Mouse (Mus musculus) adrenal gland, adult 2 months (tissue): ENCODE measurements at regions not wholly inside any gene's neighbourhood (a gene's known extent, or its start where the extent isn't known, plus 50 kb on each side); places are given as distances from the start of the nearest gene placed in this dataset.

Source experiments
- DNase-seq: peaks from one replicate; pipeline ENCODE4 v3.0.0; 2021

GRCm38 (mm10) chr17:79414006-79414405, 59.1 kb upstream of the Cdc42ep3 start:
- DNase-seq: no peak

- no peak for DNase-seq
Observed at GRCm38 (mm10) chr17:79417953-79418352, 63.1 kb upstream of the Cdc42ep3 start.

DNA sequence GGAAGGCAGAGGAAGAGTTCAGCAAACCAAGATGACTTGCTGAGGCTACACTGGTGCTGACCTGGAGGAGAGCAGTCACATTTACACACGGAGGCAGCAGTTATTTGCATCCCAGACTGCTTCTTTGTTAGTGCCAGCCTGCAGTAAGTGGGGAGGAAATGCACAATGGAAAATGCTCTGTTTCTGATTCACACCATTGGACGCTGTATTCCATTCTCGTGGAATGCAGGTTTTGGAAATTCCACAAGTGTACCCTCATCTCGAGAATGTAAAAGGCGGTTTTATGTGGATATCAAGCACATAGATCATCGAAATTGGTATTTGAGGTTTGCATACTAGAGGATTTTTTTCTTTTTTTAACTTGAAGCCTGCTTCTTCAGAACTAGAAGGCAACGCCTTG, 66.7 kb upstream of the Cdc42ep3 start:
- DNase-seq: no peak

GRCm38 (mm10) chr17:79439182-79439581, 84.3 kb upstream of the Cdc42ep3 start:
- no peak for DNase-seq

DNA sequence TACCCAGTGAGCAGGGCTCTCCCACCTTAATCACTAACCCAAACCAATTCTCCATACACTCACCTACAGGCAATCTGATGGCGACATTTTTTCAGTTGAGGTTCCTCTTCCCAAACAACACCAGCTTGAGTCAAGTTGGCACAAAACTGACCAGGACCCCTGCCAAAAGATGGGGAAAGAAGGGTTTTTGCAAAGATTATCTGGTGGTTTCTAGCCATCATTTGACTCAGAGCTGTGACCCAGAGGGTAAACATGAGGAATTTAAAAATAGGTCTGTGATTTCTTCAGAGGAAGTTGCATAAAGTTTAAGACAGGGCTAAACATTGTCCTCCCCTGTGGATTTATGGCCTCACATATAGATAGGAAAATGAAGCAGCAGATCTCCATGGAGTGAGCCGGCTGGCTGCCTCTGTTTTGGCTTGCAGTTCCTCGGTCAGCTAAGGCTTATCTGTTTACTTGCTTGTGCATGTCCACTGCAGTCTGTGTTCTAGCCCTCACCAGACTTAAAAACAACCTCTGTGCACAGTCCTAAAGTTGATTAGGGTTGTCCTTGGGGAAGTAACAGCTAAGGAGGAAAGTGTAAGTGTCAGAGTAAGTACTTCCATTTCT, 87.7 kb upstream of the Cdc42ep3 start:
- peak; percentile 50 for DNase-seq

DNA sequence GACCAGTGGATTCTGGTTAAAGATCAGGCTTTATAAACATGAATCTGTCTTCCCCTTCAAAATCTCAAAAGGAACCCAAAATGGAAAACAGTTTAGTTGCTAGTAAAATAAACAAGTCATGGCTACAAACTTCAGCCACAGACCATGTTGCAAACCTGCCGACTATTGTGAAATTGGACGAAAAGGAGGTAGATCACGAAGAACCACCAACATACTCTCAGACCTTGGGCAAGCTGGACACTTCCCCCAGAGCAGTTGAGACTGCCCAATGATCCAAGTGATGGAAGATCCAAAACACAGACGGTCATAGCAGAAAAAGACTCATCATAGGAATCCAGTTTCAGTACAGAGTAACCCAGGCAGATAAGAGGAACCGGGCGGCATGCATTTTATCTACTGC, 92.3 kb upstream of the Cdc42ep3 start:
- DNase-seq: no peak

GRCm38 (mm10) chr17:79451141-79451860, 96.4 kb upstream of the Cdc42ep3 start:
- DNase-seq: peak; percentile 24

DNA sequence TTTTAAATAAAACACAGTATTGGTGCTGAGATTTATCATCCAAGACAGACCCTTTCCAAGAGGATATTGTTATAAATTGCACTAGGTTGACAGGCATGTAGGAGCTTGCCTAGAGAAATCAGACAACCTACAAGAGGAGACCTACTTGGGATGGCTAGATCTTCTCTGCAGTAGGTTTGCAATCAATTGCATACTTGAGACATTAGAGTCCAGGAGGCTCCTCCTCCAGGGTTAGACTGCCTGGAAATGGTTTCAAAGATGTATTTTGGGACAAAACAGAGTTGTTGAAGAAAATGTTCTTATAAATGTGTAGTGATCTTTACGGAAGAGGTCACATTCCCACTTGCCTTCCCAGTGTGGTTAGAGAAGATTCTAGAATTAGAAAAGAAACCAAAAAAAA, 98.9 kb upstream of the Cdc42ep3 start:
- DNase-seq: no peak

GRCm38 (mm10) chr17:79454526-79454925, 99.6 kb upstream of the Cdc42ep3 start:
- peak; percentile 18 for DNase-seq

DNA sequence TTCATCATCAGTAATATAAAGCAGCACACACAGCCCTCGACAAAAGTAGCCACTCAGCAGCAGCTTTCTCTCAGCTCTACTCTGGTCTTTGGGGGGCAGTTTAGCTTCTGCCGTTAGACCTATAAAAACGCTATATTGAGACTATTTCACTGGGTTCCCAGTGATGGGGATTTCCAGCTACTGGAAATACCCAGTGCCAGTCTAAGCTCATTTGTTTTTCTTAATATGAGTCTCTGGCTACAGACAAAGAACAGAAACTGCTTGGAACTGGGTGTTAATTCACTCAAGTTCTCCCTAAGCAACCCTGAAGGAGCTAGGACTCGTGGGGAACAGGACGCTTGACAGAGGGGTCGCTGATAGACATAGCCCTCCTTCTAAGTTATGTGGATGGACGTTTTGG, 100.3 kb upstream of the Cdc42ep3 start:
- no peak for DNase-seq

DNA sequence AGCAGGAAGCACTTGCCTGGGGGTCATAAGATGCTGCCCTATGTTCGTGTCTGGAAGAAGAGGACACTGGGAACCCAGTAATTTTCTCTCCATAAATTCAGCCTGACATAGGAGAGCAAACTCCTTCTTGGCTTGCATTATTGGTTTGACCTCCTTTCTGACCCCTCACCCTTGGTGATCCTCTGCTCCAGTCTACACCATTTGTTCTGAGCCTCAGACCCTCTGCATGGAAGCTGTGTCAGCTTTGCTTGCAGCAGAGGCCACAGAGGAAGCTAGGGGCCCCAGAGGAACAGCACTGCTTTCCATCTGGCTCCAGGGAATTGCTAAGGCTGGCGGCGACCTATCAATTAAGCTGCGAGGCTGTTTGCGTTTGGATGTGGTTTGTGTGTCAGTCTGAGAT, 102.7 kb upstream of the Cdc42ep3 start:
- DNase-seq: peak; percentile 5

- no peak for DNase-seq
Observed at GRCm38 (mm10) chr17:79461681-79462091, 106.8 kb upstream of the Cdc42ep3 start.

DNA sequence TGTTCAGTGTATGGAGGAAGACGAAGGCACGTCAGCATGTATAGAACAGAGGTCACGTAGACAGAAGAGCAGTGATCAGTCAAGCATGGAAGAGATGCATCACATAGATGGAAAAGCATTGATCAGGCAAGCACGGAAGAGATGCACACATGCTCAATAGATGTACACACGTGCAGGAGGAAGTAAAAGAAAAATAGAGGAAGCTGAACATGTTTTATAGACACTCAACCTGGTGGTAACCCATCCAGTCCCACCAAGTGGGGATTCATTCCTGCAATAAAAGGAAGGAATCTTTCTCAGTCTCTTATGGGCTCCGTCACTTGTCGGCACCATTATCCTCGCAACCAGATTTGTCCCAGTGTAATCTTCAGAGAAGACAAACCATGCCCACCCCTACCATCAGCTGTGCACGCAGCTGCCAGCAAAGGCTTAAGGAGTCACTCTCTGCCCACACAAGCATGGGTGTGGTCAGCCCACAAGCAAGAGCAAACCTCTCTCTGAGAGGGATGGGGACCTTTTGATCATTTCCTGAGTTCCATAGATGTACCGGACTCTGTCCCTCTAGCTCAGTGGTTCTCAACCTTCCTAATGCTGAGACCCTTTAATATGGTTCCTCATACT, 108.3 kb upstream of the Cdc42ep3 start:
- no peak for DNase-seq

DNA sequence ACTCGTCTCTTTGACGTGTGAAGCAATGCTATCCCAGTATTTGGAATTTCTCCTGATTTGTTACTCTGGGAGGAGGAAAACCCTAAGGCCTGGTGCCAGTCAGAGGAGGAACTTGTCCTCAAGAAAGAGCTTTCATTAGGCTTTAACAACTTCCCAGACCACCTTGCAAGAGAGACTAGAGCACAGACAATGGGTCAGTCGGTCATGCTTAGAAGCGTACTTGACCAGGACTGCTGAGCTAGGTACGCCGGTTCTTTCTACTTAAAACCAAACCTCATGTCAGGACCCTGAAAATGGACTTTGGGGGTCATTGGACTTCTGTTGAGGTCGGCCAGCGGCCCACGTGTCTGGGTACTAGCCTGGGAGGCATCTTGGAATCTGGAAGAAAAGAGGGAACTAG, 110.8 kb upstream of the Cdc42ep3 start:
- DNase-seq: no peak

GRCm38 (mm10) chr17:79471639-79472038, 116.7 kb upstream of the Cdc42ep3 start:
- DNase-seq: no peak

DNA sequence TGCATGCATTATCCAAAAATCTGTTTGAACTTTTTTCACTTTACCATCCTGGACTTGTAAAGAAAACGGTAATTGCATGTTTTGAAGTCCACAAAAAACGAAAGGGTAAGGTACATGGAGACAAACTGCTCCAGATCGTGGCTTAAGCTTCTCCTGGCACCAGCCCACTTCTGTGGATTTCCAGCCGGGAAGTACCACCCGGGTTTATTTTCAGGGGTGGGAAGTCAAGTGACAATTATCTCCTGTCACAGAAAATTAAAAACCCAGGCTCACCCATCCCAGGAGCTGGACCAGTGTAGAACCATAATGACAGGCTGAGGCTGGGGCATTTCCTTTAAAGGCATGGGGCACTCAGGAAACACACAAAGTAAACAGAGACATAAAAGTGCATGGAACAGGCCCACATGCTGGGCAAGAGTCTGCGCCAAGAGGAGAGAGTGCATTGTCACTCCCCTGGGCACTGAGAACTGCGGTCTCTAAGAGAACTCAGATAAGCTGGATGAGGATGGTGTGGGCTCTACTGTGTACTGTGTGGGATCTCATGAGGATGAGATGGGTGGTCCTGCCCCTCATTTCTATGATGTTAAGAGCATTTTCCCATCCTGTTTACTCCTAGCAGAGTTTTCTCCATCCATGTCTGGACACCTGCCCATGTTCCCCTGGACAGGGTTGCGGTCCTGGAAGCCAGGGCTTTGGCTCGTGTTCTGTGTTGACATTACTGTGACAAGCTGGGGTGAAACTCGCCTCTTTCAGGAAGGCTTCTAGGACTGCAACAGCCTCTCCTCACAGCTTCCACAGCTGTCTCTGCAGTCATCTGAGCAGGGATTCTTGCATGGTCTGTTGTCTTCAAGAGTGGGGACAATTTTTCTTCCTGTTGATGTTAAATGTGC, 117.5 kb upstream of the Cdc42ep3 start:
- DNase-seq: no peak

DNA sequence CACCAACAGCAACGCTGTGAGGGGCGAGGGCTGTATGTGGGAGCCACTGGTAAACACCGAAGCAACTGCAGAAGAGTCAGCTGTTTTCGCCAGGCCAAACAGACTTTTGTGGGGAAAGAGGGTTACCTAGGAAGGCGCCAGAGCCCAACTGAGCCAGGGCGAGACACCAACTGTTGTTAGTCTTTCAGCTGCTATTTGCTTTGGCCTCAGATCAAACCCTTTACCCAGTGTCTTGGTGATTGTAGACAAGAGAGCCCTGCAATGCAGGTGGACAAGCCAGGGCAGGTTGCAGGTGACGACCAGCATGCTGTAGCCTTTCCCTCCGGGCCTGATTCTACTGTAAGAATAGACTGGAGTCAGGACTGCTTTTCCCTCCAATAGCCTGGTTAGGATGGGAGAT, 121.8 kb upstream of the Cdc42ep3 start:
- DNase-seq: no peak

- no peak for DNase-seq
Observed at GRCm38 (mm10) chr17:79481112-79481738, 126.3 kb upstream of the Cdc42ep3 start.

DNA sequence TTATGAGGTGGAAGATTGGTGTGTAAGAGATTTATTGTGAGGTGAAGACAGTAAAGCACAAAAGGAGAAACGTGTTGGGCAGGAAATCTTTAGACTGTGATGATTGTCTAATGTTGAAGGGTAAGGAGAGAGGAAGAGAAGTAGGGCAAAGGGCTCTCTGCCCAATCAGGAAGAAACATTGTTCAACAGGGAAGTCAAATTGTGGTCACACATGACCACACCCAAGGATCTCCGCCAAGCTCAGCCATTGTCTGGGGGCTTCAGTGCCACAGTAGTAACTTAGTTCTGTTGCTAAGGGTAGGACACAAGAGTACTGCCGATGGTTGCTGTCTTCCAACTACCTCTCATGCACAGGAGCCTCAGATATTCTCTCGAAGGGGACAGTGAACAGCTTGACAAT, 127.0 kb upstream of the Cdc42ep3 start:
- DNase-seq: no peak

GRCm38 (mm10) chr17:79485239-79485638, 126.4 kb upstream of the Rmdn2 start:
- no peak for DNase-seq

DNA sequence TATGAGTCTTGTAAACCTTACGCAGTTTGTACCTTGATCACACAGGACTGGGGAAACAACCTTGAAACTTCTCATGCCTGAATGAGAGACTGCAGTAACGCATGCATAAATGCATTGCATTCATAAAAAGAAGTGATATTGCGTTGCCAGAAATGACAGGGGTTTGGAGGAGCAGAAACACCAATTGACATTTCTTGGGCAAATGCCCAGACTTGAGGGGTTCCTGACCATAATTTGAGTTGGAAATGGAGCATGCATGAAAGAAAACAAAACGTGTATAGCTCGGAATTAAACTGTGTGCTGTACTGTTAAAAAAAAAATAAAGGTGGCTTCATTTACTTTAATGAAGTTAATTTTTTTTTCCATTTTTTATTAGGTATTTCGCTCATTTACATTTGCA, 122.4 kb upstream of the Rmdn2 start:
- no peak for DNase-seq

DNA sequence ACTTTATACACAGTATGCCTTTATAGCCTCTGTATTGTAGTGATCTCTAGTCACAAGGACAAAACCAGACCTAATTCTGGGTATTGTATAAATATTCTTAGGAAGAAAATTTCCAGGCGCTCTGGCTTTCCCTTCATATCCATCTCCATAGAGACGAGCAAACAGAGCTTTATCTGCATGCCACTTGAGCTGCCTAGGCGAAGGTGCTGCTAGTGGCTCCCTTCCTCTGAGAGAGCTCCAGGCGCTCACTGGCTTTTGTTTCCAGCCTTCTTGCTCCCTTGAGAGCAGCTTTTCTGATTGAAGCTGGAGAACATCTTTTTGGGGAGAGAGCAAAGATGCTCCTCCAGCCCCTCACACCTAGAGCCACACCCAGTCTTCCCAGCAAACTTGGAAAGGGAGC, 114.0 kb upstream of the Rmdn2 start:
- DNase-seq: no peak
